In genomic region chr1:128539555-128539954, GRCm38 (mm10) we compare ENCODE assay signal across 18 mouse cellular contexts. TPM values are rescaled to one million over a fixed set of nuclear protein-coding genes. Genes with fewer than 3 reads are reported as not detected.
A peak's percentile ranks its signal among the peaks of the same experiment; 100 is the strongest.
DNase-seq lines count a peak whose midpoint lies in the region; ATAC-seq and TF ChIP-seq lines count a peak whose summit lies in the region.
"Had no signal": no experiment of that assay in that cellular context is flagged by ENCODE, and none has a peak within 500 bp of the region (broad histone marks: within the 10 kb centered on the region; RNA-seq: fewer than 3 reads in every experiment).

No protein-coding gene starts in this region.

- no peak overlapping the region for H3K9ac ChIP-seq in forebrain, embryonic 11.5 days (ENCODE audit: low read length)
- H3K9ac ChIP-seq in forebrain, embryonic 15.5 days (replicated peaks): no peak overlapping the region
- H3K9ac ChIP-seq in hindbrain, embryonic 16.5 days (ENCODE audit: low read depth, low read length): 0 out of 2 replicates have a peak overlapping the region, but pooled peaks have one; percentile 11
- no peak overlapping the region for H3K9ac ChIP-seq in midbrain, embryonic 15.5 days
- H3K9ac ChIP-seq in lung, postnatal 0 days (replicated peaks; ENCODE audit: low read depth): no peak overlapping the region
- H3K9ac ChIP-seq: heart, embryonic 12.5 days; limb, embryonic 13.5 days; liver, embryonic 13.5 days had no signal

- peak overlapping the region; percentile 63; the same call in 1 of the 2 replicates for H3K27ac ChIP-seq in forebrain, embryonic 10.5 days
- H3K27ac ChIP-seq in forebrain, embryonic 11.5 days (ENCODE audit: low read depth, low read length): no peak overlapping the region
- H3K27ac ChIP-seq in forebrain, embryonic 15.5 days (replicated peaks): peak overlapping the region; percentile 75
- peak overlapping the region; percentile 19; the same call in 1 of the 2 replicates for H3K27ac ChIP-seq in hindbrain, embryonic 16.5 days (ENCODE audit: low read depth, low read length)
- peak overlapping the region; percentile 56 for H3K27ac ChIP-seq in midbrain, embryonic 15.5 days
- H3K27ac ChIP-seq in lung, postnatal 0 days (ENCODE audit: low read length): no peak overlapping the region
- H3K27ac ChIP-seq: limb, embryonic 13.5 days; liver, embryonic 13.5 days had no signal

- no peak for ATAC-seq in forebrain, embryonic 11.5 days (replicated peaks; ENCODE audit: low FRiP score)
- peak; percentile 63 for ATAC-seq in forebrain, embryonic 15.5 days (replicated peaks)
- ATAC-seq in hindbrain, embryonic 16.5 days: peak; percentile 53; the same call in 1 of the 2 replicates
- ATAC-seq in midbrain, embryonic 15.5 days (replicated peaks): peak; percentile 73; the same call in 1 of the 2 replicates
- ATAC-seq in lung, postnatal 0 days: no peak
- ATAC-seq: activated CD4-positive, CD25-positive, alpha-beta regulatory T cell, adult 4 months had no signal

- H3K4me2 ChIP-seq in forebrain, embryonic 11.5 days (ENCODE audit: low read depth, low read length, severe bottlenecking): no peak overlapping the region
- no peak overlapping the region for H3K4me2 ChIP-seq in forebrain, embryonic 15.5 days (replicated peaks)
- no peak overlapping the region for H3K4me2 ChIP-seq in hindbrain, embryonic 16.5 days (ENCODE audit: low read length)
- H3K4me2 ChIP-seq in midbrain, embryonic 15.5 days: no peak overlapping the region
- no peak overlapping the region for H3K4me2 ChIP-seq in lung, postnatal 0 days (replicated peaks; ENCODE audit: low read depth, low read length)
- H3K4me2 ChIP-seq: heart, embryonic 12.5 days; limb, embryonic 13.5 days; liver, embryonic 13.5 days had no signal

- TF ChIP-seq EP300 in lung, postnatal 0 days (IDR thresholded peaks at IDR 0.05): no peak

- H3K4me3 ChIP-seq in forebrain, embryonic 10.5 days: no peak overlapping the region
- H3K4me3 ChIP-seq in forebrain, embryonic 11.5 days (ENCODE audit: low read depth, low read length): no peak overlapping the region
- no peak overlapping the region for H3K4me3 ChIP-seq in forebrain, embryonic 15.5 days
- no peak overlapping the region for H3K4me3 ChIP-seq in hindbrain, embryonic 16.5 days (ENCODE audit: low read length)
- H3K4me3 ChIP-seq in midbrain, embryonic 15.5 days: no peak overlapping the region
- H3K4me3 ChIP-seq in lung, postnatal 0 days (ENCODE audit: low read depth, low read length): no peak overlapping the region
- H3K4me3 ChIP-seq: heart, embryonic 12.5 days; limb, embryonic 13.5 days; liver, embryonic 13.5 days had no signal

- no peaks in the 10 kb centered on the region for H3K9me3 ChIP-seq in forebrain, embryonic 10.5 days
- H3K9me3 ChIP-seq in forebrain, embryonic 11.5 days (ENCODE audit: control insufficient read depth, low read length): no peaks in the 10 kb centered on the region
- no peaks in the 10 kb centered on the region for H3K9me3 ChIP-seq in forebrain, embryonic 15.5 days
- H3K9me3 ChIP-seq in hindbrain, embryonic 16.5 days (ENCODE audit: control insufficient read depth, low read length): no peaks in the 10 kb centered on the region
- H3K9me3 ChIP-seq in midbrain, embryonic 15.5 days: no peaks in the 10 kb centered on the region
- H3K9me3 ChIP-seq in lung, postnatal 0 days (ENCODE audit: low read length): no peaks in the 10 kb centered on the region
- H3K9me3 ChIP-seq: heart, embryonic 12.5 days; limb, embryonic 13.5 days; liver, embryonic 13.5 days had no signal

- no peaks in the 10 kb centered on the region for H3K27me3 ChIP-seq in forebrain, embryonic 10.5 days (ENCODE audit: poor library complexity, severe bottlenecking)
- no peaks in the 10 kb centered on the region for H3K27me3 ChIP-seq in forebrain, embryonic 11.5 days (ENCODE audit: control insufficient read depth, insufficient read depth, low read length)
- H3K27me3 ChIP-seq in forebrain, embryonic 15.5 days: no peaks in the 10 kb centered on the region
- H3K27me3 ChIP-seq in hindbrain, embryonic 16.5 days (replicated peaks; ENCODE audit: control insufficient read depth, insufficient read depth, low read length): no peaks in the 10 kb centered on the region
- H3K27me3 ChIP-seq in midbrain, embryonic 15.5 days (replicated peaks): no peaks in the 10 kb centered on the region
- H3K27me3 ChIP-seq in lung, postnatal 0 days (replicated peaks; ENCODE audit: insufficient read depth, low read length): no peaks in the 10 kb centered on the region
- H3K27me3 ChIP-seq: limb, embryonic 13.5 days; liver, embryonic 13.5 days had no signal

- H3K36me3 ChIP-seq in forebrain, embryonic 10.5 days (replicated peaks): no peaks in the 10 kb centered on the region
- H3K36me3 ChIP-seq in forebrain, embryonic 11.5 days (ENCODE audit: control insufficient read depth, insufficient read depth, low read length): no peaks in the 10 kb centered on the region
- no peaks in the 10 kb centered on the region for H3K36me3 ChIP-seq in forebrain, embryonic 15.5 days
- H3K36me3 ChIP-seq in hindbrain, embryonic 16.5 days (ENCODE audit: control insufficient read depth, insufficient read depth, low read length): no peaks in the 10 kb centered on the region
- no peaks in the 10 kb centered on the region for H3K36me3 ChIP-seq in midbrain, embryonic 15.5 days (replicated peaks)
- H3K36me3 ChIP-seq in lung, postnatal 0 days (ENCODE audit: insufficient read depth, low read length): no peaks in the 10 kb centered on the region
- H3K36me3 ChIP-seq: heart, embryonic 12.5 days; limb, embryonic 13.5 days; liver, embryonic 13.5 days had no signal

- peaks cover 21% of the 10 kb centered on the region for H3K4me1 ChIP-seq in forebrain, embryonic 10.5 days
- H3K4me1 ChIP-seq in forebrain, embryonic 11.5 days (replicated peaks; ENCODE audit: control insufficient read depth, insufficient read depth, low read length): no peaks in the 10 kb centered on the region; the same call in 1 of the 2 replicates
- no peaks in the 10 kb centered on the region for H3K4me1 ChIP-seq in forebrain, embryonic 15.5 days
- peaks cover 3% of the 10 kb centered on the region; the same call in 1 of the 2 replicates for H3K4me1 ChIP-seq in hindbrain, embryonic 16.5 days (ENCODE audit: control insufficient read depth, insufficient read depth, low read depth, low read length)
- peaks cover 13% of the 10 kb centered on the region for H3K4me1 ChIP-seq in midbrain, embryonic 15.5 days
- H3K4me1 ChIP-seq in lung, postnatal 0 days (ENCODE audit: insufficient read depth, low read depth, low read length): no peaks in the 10 kb centered on the region
- H3K4me1 ChIP-seq: limb, embryonic 13.5 days; liver, embryonic 13.5 days had no signal

- no peak for TF ChIP-seq CTCF in lung, postnatal 0 days (IDR thresholded peaks at IDR 0.05)

- 87% methylated on average over 10 of the region's 10 CpGs for WGBS in forebrain, embryonic 10.5 days
- WGBS in forebrain, embryonic 11.5 days: 79% methylated on average over 10 of the region's 10 CpGs
- 64% methylated on average over 10 of the region's 10 CpGs for WGBS in forebrain, embryonic 15.5 days
- WGBS in hindbrain, embryonic 16.5 days: 42% methylated on average over 10 of the region's 10 CpGs
- 24% methylated on average over 10 of the region's 10 CpGs for WGBS in midbrain, embryonic 15.5 days
- WGBS in lung, postnatal 0 days: 67% methylated on average over 10 of the region's 10 CpGs

- no peak for DNase-seq in forebrain, embryonic 10.5 days (ENCODE audit: extremely low spot score, low spot score)
- DNase-seq in forebrain, embryonic 11.5 days (ENCODE audit: low spot score): no peak
- DNase-seq in lung, postnatal 0 days (ENCODE audit: low spot score): no peak
- no peak for DNase-seq in right cerebral cortex, postnatal 25 days
- DNase-seq in urinary bladder, adult 18-20 months (ENCODE audit: low spot score in 2 of 2): no peak
- DNase-seq: adrenal gland, postnatal 10 days; cerebellum, adult 11-12 months; cerebellum, postnatal 25 days; heart, postnatal 14 days; kidney, adult 9 months; kidney, postnatal 36 days; liver, embryonic 13.5 days had no signal

RNA-seq across cellular contexts. Expression of gene Cxcr4, which starts 52.5 kb away (rescaled TPM):
- 6.6 and 7.9 TPM in 2 replicates for polyA plus RNA-seq in forebrain, embryonic 10.5 days (2016; fragmentation: Nextera tagmentation; extraction: Ambion mirVana)
- 9.0 and 10.0 TPM in 2 replicates for polyA plus RNA-seq in forebrain, embryonic 11.5 days (2014; fragmentation: Nextera tagmentation; extraction: Ambion mirVana)
- polyA plus RNA-seq in forebrain, embryonic 15.5 days (2015; fragmentation: Nextera tagmentation; extraction: Ambion mirVana): 10.7 and 11.0 TPM in 2 replicates
- 5.9 and 8.2 TPM in 2 replicates for polyA plus RNA-seq in hindbrain, embryonic 16.5 days (2015; fragmentation: Nextera tagmentation; extraction: Ambion mirVana)
- 7.0 and 7.1 TPM in 2 replicates for polyA plus RNA-seq in midbrain, embryonic 15.5 days (2015; fragmentation: Nextera tagmentation; extraction: Ambion mirVana)
- 13.3 and 15.1 TPM in 2 replicates for polyA plus RNA-seq in lung, postnatal 0 days (2015; fragmentation: Nextera tagmentation; extraction: Ambion mirVana)

Comparison
In these comparisons a context has a peak if more than half of its experiments do, and no peak if none do; other contexts are left out.
1. H3K27ac ChIP-seq: peak in forebrain, embryonic 10.5 days (single experiment), forebrain, embryonic 15.5 days (single experiment), hindbrain, embryonic 16.5 days (single experiment) and midbrain, embryonic 15.5 days (single experiment); none in forebrain, embryonic 11.5 days (single experiment) and lung, postnatal 0 days (single experiment).
2. ATAC-seq: peak in forebrain, embryonic 15.5 days (single experiment), hindbrain, embryonic 16.5 days (single experiment) and midbrain, embryonic 15.5 days (single experiment); none in forebrain, embryonic 11.5 days (single experiment) and lung, postnatal 0 days (single experiment).